Mouse (Mus musculus) CH12.LX (cell line): ENCODE data around the gene Tollip.

Experiments used
- CHD2 ChIP-seq: IDR thresholded peaks from 2 replicates; pipeline ENCODE4 v1.6.1; 2011; ENCODE audit warnings: low read length, improper control_type of control experiment
- CTCF ChIP-seq, 2 experiments: IDR thresholded peaks in 1 of 2; conservative IDR thresholded peaks in 1 of 2; 2 replicates each; pipeline ENCODE4 v1.5.1; 2011 to 2012; ENCODE audit warnings: low read depth in 2 of 2, low read length in 2 of 2, improper control_type of control experiment in 1 of 2, inconsistent platforms in 1 of 2, mild to moderate bottlenecking in 1 of 2, moderate library complexity in 1 of 2
- ELF1 ChIP-seq: IDR thresholded peaks from 2 replicates; pipeline ENCODE4 v1.6.1; 2014; ENCODE audit warnings: low read depth, mild to moderate bottlenecking, inconsistent platforms, low read length, improper control_type of control experiment
- ETS1 ChIP-seq: conservative IDR thresholded peaks from 2 replicates; pipeline ENCODE4 v1.6.1; 2012; ENCODE audit warnings: low read depth, mild to moderate bottlenecking, inconsistent platforms, low read length, improper control_type of control experiment, moderate library complexity
- MAX ChIP-seq: IDR thresholded peaks from 2 replicates; pipeline ENCODE4 v1.6.1; 2011; ENCODE audit warnings: low read length, improper control_type of control experiment
- MXI1 ChIP-seq: IDR thresholded peaks from 2 replicates; pipeline ENCODE4 v1.6.1; 2011; ENCODE audit warnings: mild to moderate bottlenecking, low read depth, low read length, improper control_type of control experiment
- NRF1 ChIP-seq: IDR thresholded peaks from 2 replicates; pipeline ENCODE4 v1.6.1; 2014; ENCODE audit warnings: low read depth, mild to moderate bottlenecking, inconsistent platforms, low read length, improper control_type of control experiment, moderate library complexity
- POLR2A ChIP-seq: IDR thresholded peaks from 2 replicates; pipeline ENCODE4 v1.6.1; 2011; ENCODE audit warnings: low read depth, mild to moderate bottlenecking, improper control_type of control experiment, low read length
- ZC3H11A ChIP-seq: IDR thresholded peaks from 2 replicates; pipeline ENCODE4 v1.6.1; 2012; ENCODE audit warnings: low read depth, mild to moderate bottlenecking, inconsistent platforms, low read length, improper control_type of control experiment

DNA sequence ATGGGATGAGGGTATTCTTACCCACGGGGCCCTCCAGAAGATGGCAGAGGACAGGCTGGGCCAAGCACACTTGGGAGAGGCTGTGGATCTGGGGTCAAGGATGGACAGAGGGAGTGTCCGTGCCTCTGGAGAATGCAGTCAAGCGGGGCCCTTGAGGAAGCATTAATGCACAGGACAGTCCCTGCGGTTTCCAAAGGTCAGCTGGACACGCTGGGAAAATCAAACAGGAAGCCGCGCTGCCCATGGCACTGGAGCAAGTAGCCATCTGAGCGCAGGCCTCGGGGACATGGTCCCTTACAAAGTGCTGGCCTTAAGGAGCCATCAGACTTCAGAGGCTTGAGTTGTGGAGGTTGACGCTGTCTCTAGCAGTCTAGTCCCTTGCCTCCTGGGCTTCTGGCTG, 78.0 kb downstream of the Tollip start:
- TF ChIP-seq CTCF (conservative IDR thresholded peaks at IDR 0.05 in 1 of 2, IDR thresholded peaks at IDR 0.05 in 1 of 2; ENCODE audit: low read depth in 2 of 2, low read length in 2 of 2) (no peak), MAX (no peak), POLR2A (no peak), NRF1 (no peak), ZC3H11A (no peak), MXI1 (no peak), CHD2 (no peak), ELF1 (no peak), ETS1 (no peak)
